Mouse (Mus musculus) testis, postnatal 14 days (tissue): ENCODE measurements at regions not wholly inside any gene's neighbourhood (a gene's known extent, or its start where the extent isn't known, plus 50 kb on each side); places are given as distances from the start of the nearest gene placed in this dataset.

Experiments
- DNase-seq: peaks from one replicate; pipeline ENCODE4 v3.0.0; 2021; ENCODE audit warnings: low spot score

- no peak for DNase-seq
These were observed 117.5 kb upstream of the Btg1 start for GRCm38 (mm10) chr10:96499274-96499673.

- DNase-seq, result no peak
These were observed 114.6 kb upstream of the Btg1 start for GRCm38 (mm10) chr10:96502090-96502728.

DNA sequence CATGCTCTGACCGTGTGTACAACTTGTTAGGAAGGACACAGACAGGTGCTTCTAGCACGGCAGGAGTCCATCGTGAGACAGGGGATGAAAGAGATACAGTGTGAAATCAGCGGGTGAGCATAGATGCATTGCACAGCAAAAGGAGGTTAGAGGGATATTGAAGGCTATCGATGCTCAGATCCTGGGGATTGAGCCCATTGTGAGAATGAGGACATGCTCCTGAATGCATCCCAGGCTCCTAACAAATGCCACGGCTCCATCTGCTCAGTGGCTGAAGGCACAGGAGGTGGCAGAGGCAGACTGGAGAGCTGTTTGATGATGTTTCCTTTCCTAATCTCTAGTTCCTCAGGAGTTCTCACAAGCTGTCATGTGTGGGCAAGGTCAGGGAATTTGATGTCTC, 114.1 kb upstream of the Btg1 start:
- no peak for DNase-seq

DNA sequence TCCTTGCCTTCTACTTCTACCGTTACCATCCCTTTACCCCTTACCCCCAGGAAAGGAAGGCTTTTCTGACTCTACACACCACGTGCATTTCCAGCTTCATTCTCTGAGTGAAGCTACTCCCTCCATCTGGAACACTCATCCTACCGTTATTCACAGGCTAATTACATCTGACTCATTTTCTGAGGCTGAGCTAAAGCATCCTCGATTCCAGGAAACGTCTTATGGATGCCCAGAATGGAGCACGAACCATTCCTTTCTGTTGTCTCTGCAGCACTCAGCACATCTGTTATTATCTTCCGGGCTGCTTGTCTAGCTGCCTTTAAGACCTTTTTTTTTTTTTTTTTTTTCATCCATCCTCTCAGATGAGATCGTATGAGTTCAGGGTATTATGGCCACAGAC, 112.5 kb upstream of the Btg1 start:
- DNase-seq, result no peak

DNA sequence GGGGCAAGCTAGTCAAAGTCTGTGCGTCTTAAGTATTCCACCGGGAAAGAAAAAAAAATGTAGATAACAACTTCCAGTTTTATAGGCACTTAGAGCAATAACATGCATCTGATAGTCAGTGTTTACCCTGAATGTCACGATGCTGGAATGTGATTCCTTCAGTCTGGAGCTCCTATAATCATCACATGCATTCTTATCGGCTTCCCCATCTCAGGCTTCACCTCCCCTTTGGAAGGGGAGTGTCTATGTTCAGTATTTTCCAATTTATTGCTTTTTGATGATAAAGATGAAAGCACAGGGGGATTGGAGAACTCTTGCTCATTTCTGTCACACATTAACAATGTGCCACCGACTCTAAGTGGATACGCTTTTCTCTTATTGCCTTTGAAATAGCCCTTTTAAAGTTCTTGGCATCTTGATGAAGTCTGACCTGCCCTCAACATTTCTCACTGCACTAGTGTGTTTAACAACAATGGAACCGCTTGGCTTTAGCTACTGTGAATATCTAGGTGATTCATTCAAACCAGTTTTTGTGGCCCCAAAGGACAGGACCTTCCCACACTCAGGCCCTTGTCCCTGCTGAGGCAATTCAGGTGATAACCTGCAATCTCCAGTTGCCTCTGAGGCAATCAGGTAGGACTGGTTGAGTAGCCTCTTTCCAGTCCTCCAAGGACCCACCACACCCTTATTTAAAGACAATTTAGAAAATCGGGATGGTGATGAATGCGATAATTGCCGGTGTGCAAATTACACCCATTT, 101.5 kb upstream of the Btg1 start:
- no peak for DNase-seq

DNA sequence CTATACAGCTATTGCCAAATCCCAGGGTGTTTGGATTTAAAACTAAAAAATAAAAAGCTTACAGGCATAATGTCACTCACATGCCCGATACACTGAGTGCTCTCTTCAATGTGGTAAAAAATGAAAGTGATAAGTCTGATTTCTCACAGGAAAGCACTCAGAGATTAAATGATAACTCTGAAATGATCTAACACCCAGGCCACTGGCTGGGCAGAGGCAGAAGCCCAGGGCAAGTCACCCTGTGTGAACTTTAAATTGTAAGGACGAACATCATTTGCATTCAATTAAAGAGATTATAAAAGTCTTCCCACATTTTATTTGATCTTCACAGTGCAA, 100.9 kb upstream of the Btg1 start:
- DNase-seq, result no peak

- DNase-seq, result no peak
These were observed 97.4 kb upstream of the Btg1 start for GRCm38 (mm10) chr10:96519411-96519810.

DNA sequence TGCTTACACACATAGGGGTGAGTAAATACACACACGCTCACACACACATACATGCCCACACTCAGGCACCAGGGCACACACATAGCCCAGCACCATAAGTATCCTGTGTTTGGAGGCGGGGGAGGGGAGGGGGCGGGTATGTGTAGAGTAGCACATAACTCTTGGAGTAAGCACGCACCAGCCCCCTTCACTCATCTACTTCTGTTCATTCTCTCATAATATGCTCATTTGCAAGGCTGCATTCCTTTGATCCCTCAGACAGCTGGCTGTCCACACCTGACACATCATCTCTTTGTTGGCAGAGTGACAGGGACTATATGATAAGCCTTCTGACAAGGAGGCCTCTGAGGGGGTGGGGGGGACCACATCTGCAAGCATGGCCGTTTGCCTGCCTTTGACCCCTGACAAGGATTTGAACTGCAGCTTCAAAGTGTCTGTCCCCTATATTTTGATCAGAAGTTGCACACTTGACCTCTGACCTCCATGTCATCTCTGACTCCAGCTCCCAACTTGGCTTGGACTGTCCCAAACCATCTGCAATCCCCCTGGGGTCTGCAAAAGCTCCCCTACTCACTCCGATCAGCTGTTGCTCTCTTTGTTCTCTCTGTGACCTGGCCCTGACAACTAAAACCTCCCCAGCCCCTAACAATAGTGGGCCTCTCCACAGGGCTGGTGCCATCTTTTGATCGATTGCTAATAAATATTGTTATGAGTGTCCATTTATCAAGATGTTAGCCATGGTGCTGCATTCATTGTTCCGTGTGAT, 95.6 kb upstream of the Btg1 start:
- no peak for DNase-seq

DNA sequence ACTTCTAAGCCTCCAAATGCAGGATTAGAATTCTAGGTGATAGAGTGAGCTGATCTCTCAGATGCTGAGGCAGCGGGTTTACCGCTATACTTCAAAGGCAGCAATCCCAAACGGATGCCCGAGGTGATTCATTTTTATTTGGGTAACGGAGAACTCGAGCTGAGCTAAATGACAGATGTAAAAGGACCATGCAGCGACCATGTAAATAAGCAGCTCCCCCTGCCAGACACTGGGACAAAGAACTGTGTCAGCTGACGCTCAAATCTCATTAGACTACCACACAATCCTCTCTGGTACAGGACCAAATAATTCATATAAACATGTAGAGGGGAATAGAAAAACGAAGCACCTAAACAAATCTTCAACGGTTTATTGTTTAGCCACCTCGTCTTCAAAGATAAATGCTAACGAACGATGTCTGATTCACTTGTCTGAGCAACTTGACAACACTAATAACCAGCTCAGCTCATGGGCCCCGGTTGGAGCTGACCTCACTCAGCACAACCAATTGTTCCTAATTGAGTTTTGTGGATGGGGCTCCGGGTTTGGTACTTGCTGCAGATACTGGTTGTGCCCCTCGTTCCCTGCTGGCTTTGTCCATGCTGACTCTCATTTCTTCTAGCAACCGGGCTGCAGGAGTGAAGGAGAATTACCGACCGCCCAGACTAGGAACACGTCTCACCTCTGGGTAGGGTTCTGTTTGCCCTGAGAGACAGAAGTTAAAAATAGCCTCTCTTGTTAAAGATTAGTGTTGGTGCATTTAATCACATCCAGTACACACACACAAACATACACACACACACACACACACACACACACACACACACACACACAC, 92.6 kb upstream of the Btg1 start:
- DNase-seq, result no peak

DNA sequence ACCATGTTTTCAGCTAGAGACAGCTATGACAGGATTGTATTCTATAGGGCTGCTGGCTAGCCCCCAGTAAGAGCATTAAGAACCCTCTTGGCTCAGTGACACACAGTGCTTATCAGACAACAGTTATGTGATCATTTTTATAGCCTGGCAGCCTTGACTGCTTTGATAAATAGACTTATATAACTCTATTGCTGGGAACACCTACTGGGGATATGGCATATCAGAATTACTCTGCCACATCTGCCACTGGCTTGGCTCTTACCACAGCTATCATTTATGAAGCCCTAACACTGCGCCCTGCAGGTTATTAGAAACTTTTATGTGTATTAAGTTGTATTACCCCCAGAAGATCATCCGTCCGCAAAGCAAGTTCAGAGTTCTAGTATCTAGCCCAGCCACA, 88.9 kb upstream of the Btg1 start:
- DNase-seq, result no peak

DNA sequence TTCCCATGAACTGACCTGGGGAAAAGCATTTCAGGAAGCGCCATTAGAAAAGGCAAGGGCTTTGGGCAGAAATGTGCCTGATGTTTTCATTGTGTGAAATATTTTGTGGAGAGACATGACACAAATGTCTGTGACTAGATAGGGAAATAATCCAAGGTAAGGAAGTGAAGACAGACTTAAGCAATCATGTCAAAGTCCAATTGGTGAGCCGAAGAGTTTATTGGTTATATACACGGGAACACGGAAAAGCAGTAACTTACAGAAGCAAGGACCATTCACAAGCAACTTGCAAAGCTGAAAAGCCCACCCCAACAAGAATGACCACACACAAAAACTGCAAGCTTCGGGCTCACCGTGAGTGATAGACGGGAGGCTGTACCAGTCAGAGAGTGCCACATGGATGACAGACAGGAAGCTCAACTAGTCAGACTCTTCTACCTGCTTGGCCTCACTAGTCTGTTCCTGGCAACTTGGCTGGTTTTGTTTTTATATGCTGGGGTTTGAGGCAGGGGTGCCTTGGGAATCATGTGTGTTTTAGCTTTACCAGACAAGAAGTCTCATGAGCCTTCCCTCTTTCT, 82.2 kb upstream of the Btg1 start:
- no peak for DNase-seq

GRCm38 (mm10) chr10:96535461-96535860, 81.3 kb upstream of the Btg1 start:
- no peak for DNase-seq

- DNase-seq, result no peak
These were observed 76.0 kb upstream of the Btg1 start for GRCm38 (mm10) chr10:96540828-96541227.

DNA sequence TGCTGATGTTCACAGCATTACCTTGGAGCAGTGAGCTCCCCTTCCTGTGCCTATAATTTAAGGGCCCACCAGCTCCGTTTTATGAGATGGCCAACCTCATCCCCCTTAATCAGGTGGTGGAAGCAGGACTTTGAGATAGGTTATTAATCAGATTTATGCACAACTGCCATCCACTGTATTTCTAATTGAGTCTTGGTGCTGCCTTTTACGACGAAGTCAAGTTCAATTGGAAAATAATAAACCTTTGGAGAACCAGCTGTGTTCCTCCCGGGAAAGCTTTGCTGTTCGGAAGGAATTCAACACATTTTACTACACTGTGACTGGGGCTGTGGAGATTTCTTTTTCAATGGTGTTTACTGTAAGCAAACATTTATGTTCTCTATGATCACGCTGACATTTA, 71.5 kb upstream of the Btg1 start:
- DNase-seq, result no peak

GRCm38 (mm10) chr10:96545761-96546388, 70.9 kb upstream of the Btg1 start:
- no peak for DNase-seq

DNA sequence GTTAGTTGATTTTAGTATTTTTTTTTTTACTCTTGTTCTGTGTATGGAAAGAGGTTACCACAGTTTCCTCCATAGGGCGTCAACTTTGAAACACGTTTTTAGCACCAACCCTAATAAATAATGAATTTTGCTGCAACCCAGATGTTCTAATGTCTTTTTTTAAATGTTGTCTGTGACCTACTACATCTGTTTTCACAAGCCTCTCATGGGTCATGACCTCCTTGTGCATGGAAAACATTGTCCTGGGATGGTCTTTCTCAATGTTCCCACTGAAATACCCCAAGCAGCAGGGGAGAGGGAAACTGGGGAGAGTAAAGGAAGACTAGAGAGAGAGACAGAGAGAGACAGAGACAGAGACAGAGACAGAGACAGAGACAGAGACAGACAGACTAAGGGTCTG, 67.2 kb upstream of the Btg1 start:
- no peak for DNase-seq

DNA sequence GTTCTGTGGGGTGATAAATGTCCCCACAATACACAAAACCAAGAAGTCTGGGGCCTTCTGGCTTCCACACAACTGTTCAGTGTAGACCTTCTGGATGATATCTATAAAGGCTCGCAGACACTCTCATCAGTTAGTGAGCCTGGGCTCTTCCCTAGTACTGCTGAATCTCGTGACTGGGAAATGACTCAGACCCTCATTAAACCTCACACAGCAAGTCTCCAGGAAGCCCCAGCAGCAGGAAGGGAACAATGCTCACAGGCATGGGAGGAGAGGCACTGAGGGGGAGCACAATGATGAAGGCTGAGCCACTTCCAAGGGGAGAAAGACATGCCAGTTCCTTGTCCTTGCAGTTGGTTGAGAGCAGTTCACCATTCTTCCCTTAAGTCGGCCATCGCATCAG, 66.5 kb upstream of the Btg1 start:
- DNase-seq, result no peak

- no peak for DNase-seq
These were observed 59.5 kb upstream of the Btg1 start for GRCm38 (mm10) chr10:96557336-96557735.

DNA sequence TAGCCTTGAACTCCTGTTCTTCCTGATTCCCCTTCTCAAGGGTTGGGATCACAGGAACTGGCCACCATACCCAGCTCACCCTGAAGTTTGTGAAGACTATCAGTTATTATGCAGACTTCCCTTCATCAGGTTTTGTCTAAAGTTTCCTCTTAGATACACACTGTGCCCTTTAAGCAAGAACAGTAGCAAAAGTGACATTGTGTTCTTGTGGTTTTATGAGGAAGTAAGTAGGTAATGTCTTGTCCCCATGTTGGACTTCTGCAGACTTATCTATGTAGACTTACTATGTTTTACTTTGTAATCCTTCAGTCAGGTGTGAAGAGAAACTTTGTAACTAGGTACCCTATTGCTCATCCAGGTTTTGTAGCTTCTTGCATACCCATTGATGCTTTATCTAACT, 51.5 kb upstream of the Btg1 start:
- DNase-seq, result no peak
